Mouse (Mus musculus) midbrain, embryonic 14.5 days (tissue): ENCODE data around the gene Tuba1c. TPM values are rescaled to one million over a fixed set of nuclear protein-coding genes. Genes with fewer than 3 reads are reported as not detected.
A peak's percentile ranks its signal among the peaks of the same experiment; 100 is the strongest.

Experiments
- ATAC-seq: fragments of 200-750 bp; cut with Nextera tagmentation; 2 replicates; pipeline ENCODE4 v1.8.0; 2017; ENCODE audit warnings: moderate number of reproducible peaks, moderate library complexity; ENCODE audit not compliant: low FRiP score, low TSS enrichment
- DNase-seq: peaks from one replicate; pipeline ENCODE4 v3.0.0-alpha.2; 2015
- H3K27ac ChIP-seq: fragments of 300-500 bp; sonication (generic); replicated peaks from 2 replicates; pipeline ENCODE4 v1.5.1; 2014; ENCODE audit warnings: mild to moderate bottlenecking, low read depth, low read length, moderate library complexity
- H3K27me3 ChIP-seq: fragments of 300-500 bp; sonication (generic); 2 replicates; pipeline ENCODE4 v1.6.1; 2014; ENCODE audit warnings: low read length, control low read depth, mixed read lengths; ENCODE audit not compliant: control insufficient read depth, insufficient read depth
- H3K36me3 ChIP-seq: fragments of 300-500 bp; sonication (generic); 2 replicates; pipeline ENCODE4 v1.6.1; 2014; ENCODE audit warnings: low read length, control low read depth; ENCODE audit not compliant: control insufficient read depth, insufficient read depth
- H3K4me1 ChIP-seq: fragments of 300-500 bp; sonication (generic); 2 replicates; pipeline ENCODE4 v1.6.1; 2014; ENCODE audit warnings: mild to moderate bottlenecking, antibody characterized with exemption, low read length, control low read depth; ENCODE audit not compliant: control insufficient read depth, insufficient read depth
- H3K4me2 ChIP-seq: fragments of 300-500 bp; sonication (generic); 2 replicates; pipeline ENCODE4 v1.6.1; 2014; ENCODE audit warnings: mild to moderate bottlenecking, low read length, moderate library complexity
- H3K4me3 ChIP-seq: fragments of 300-500 bp; sonication (generic); replicated peaks from 2 replicates; pipeline ENCODE4 v1.5.1; 2014; ENCODE audit warnings: low read depth, low read length
- H3K9ac ChIP-seq: fragments of 300-500 bp; sonication (generic); replicated peaks from 2 replicates; pipeline ENCODE4 v1.6.1; 2014; ENCODE audit warnings: mild to moderate bottlenecking, low read length, moderate library complexity
- H3K9me3 ChIP-seq: fragments of 300-500 bp; sonication (generic); 2 replicates; pipeline ENCODE4 v1.6.1; 2016; ENCODE audit warnings: low read length, control low read depth, mixed read lengths; ENCODE audit not compliant: control insufficient read depth
- WGBS: fragments of 180-500 bp; shearing (Covaris S2); extraction: QIAGEN DNeasy Blood & Tissue Kit; methylation state at CpG from one replicate; pipeline ENCODE4 v1.1.7; 2014; 5-methylcytosine and 5-hydroxymethylcytosine counted together
- microRNA-seq: library from miRNA; unstranded; fragments of <30 nt; microRNA quantifications from one replicate; pipeline ENCODE4, GENCODE M21; 2016
- polyA plus RNA-seq: library from polyadenylated mRNA; unstranded; fragments of >200 nt; fragmentation: Nextera tagmentation; extraction: Ambion mirVana; gene quantifications from 2 replicates; pipeline ENCODE4 v1.2.1, GENCODE M21; 2014

The Tuba1c gene
- polyA plus RNA-seq, 1 experiment from 2014 or later: 24.8 TPM

DNA sequence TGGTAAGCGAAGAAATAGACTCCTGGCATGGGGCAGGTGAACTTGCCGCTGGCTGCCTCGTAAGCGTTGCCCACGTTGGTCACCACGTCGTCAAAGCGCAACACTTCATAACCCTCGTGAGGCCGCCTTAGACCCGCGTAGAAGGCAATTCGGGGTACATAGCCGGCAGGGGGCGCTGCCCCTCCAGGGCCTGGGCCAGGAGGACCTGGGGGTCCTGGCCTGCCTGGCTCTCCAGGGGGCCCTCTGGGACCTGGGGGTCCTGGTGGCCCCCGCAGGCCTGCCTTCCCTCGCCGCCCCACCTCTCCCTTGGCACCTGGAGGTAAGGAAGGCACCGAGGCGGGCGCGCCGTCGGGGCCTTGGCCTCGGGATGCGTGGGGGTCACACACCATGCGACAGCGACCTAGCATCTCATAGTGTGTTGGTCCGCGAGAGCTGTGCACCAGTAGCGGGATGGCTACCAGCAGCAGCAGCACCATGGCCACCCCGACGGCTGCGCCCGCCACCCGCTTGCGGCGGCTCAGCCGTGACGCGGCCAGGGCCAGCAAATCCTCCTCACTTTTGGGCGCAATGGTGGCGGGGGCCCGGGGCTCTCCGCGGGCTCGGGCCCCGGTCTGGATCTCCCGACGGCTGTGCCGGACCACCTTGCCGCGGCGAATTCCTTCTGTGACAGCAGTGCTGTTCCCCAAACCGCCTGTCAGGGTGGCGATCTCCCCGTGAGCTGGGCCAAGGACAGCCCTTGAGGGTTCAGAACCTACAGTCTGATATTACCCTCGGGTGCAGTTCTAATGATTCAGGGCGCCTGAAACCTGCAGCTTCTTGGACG lies 57.8 kb downstream of the Tuba1c start, which contains the start of gene C1ql4:
Gene C1ql4, minus strand, starts transcription at position 565 of the 823 bp plus-strand sequence.
- DNase-seq (no peak), ATAC-seq (no peak)
- Histone ChIP-seq H3K27ac (peak within 1 kb of the TSS; percentile 60), H3K27me3 (peaks cover 52% of the 10 kb centered on the region), H3K4me3 (peak within 1 kb of the TSS; percentile 31), H3K4me1 (peaks cover 18% of the 10 kb centered on the region), H3K9me3 (no peaks in the 10 kb centered on the region), H3K36me3 (no peaks in the 10 kb centered on the region), H3K4me2 (peak within 1 kb of the TSS; percentile 46), H3K9ac (peak within 1 kb of the TSS; percentile 34)
- 6% methylated on average over 60 of the region's 60 CpGs for WGBS

Small RNAs within 50 kb of the gene (microRNA-seq; reads per million reads assigned to microRNA genes)
- gene Mir6960: 1.6 reads per million, percentile 6 among the genes with 10 or more reads in this experiment

Other genes with a start within 250 kb of the Tuba1c start
- 1.3 and 4.1 TPM in 2 replicates for gene Wnt1, start 240.0 kb upstream of the Tuba1c start, polyA plus RNA-seq
- gene Ddn, start 220.4 kb upstream of the Tuba1c start, polyA plus RNA-seq: 0.57 and 0.66 TPM in 2 replicates
- 56.5 and 72.8 TPM in 2 replicates for gene Prkag1, start 198.4 kb upstream of the Tuba1c start, polyA plus RNA-seq
- gene Kmt2d, start 158.7 kb upstream of the Tuba1c start, polyA plus RNA-seq: 13.6 and 16.0 TPM in 2 replicates
- gene Rhebl1, start 135.4 kb upstream of the Tuba1c start, polyA plus RNA-seq: 23.7 and 31.9 TPM in 2 replicates
- gene Dhh, start 131.4 kb upstream of the Tuba1c start, polyA plus RNA-seq: 0.36 and 0.57 TPM in 2 replicates
- gene Lmbr1l, start 111.7 kb upstream of the Tuba1c start, polyA plus RNA-seq: 11.2 and 19.4 TPM in 2 replicates
- gene Tuba1b, start 95.3 kb upstream of the Tuba1c start, polyA plus RNA-seq: 1,095 and 1,120 TPM in 2 replicates
- gene Gm49450, start 76.3 kb upstream of the Tuba1c start, polyA plus RNA-seq: not detected in 2 replicates
- gene Tuba1a, start 76.2 kb upstream of the Tuba1c start, polyA plus RNA-seq: 17,220 and 18,751 TPM in 2 replicates
- gene Prph, start 25.3 kb downstream of the Tuba1c start, polyA plus RNA-seq: 11.7 and 15.5 TPM in 2 replicates
- gene Troap, start 44.7 kb downstream of the Tuba1c start, polyA plus RNA-seq: 3.9 and 4.9 TPM in 2 replicates
- gene C1ql4, start 57.9 kb downstream of the Tuba1c start, polyA plus RNA-seq: 13.2 and 13.7 TPM in 2 replicates
- gene Dnajc22, start 63.3 kb downstream of the Tuba1c start, polyA plus RNA-seq: 0.71 and 1.6 TPM in 2 replicates
- 36.2 and 41.6 TPM in 2 replicates for gene Spats2, start 96.0 kb downstream of the Tuba1c start, polyA plus RNA-seq
- gene Kcnh3, start 195.0 kb downstream of the Tuba1c start, polyA plus RNA-seq: 0.49 and 0.72 TPM in 2 replicates
- gene Mcrs1, start 222.1 kb downstream of the Tuba1c start, polyA plus RNA-seq: 219 and 239 TPM in 2 replicates